Mouse (Mus musculus) lung, adult 10 weeks (tissue): ENCODE measurements around the gene Zfp13. TPM values are rescaled to one million over a fixed set of nuclear protein-coding genes. Genes with fewer than 3 reads are reported as not detected.

ENCODE experiments used
- polyA plus RNA-seq: library from polyadenylated mRNA; stranded (reverse); fragments of 350-450 nt; fragmentation: Illumina TruSeq; extraction: RNeasy Lipid Tissue Mini Kit (QIAGEN cat#74804); gene quantifications from one replicate; pipeline ENCODE4 v1.2.3, GENCODE M21; 2014; ENCODE audit warnings: low read depth, low replicate concordance; ENCODE audit not compliant: insufficient read depth

Zfp13 gene
- polyA plus RNA-seq: 5.4 TPM

DNA sequence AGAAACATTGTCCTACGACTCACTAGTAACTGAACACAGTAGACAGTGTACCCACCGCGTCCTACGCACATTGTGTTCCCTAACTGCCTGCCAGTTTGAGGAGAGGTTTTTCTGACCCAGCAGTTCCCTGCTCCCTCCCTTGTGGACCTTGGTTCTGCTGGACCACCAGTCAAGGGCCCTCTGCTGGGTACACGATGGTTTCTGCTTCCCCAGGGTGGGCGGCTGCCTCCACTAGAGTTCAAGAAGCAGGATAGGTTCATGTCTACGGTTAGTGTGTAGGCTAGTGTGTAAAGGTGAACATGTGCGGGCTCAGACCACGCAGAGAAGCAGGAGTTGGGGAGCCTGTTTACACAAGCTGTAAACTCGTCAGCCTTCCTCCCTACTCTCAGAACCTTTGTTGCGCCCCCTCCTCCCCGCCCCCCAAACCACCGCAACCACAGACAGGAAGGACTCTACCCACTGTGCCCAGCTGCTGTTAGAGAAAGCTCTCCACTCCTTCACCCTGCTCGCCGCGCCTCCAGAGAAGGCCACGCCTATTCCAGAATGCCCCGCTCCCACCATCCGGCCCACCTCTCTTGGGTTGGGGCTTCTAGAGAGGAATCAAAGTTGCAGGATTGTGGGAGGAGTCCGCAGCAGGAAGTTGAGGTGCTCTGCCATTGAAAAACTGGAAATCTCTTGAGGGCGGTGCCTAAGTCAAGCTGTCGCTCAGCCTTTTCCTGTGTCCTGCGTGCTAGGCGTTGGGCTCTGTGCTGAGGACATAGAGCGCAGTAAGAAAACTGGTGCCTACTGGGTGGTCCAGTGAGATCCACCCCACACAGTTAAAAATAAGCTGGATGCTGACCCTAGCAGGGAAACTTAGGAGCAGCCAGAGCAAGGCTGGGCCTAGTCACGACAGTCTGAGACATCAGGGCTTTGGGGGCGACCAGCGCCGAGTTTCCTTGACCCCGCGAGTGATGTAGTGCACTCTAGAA lies at the start of gene Zfp13:
TSS of gene Zfp13 (minus strand) at position 906 of the 971 bp plus-strand sequence.

DNA sequence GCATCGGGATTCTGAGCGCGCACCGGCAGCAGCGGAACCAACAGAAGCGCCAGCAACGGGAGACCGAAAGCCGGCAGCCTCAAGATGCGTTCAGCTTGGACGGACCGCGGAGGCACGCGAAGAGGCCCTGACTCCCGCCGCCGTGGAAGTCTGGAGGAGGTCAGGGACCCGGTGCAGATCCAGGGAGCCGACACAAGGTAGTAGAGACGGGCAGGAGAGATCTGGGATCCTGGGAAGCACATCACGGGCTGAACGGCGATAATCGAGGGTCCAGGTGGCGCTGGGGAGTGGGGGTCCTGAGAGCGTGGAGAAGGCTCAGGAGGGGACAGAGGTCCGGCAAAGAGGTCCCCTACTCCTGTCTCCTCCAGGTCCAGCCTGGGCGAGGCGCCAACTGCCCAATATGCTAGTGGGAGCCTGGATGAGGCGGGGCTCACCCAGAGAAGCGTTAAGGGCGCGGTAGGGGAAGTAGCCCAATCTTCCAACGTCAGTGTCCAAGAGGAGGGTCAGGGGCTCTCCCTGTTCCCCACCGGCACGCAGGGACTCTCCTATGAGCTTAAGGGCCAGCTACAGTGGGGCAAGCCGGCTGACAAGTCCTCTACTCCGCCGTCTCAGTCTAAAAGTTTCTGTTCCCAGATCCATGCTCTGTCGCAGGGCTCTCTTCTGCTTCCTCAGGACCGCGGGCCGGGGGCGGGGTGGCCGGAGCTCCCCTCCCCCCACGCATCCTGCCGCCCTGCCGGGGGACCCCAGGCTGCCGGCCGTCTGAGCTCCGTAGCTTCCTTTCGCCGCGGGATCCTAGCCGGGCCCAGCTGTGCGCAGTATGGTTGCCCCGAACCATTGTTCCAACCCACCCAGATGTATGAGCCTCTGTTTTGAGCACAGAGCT lies 45.6 kb upstream of the Zfp13 start, which contains the start of gene Mmp25:
TSS of gene Mmp25 (minus strand) at position 665 of the 883 bp plus-strand sequence.

GRCm38 (mm10) chr17:23600641-23601622 lies 1.6 kb upstream of the Zfp13 start, which contains the start of gene Zscan10:
Zscan10 (plus strand) TSS chr17:23600856.

DNA sequence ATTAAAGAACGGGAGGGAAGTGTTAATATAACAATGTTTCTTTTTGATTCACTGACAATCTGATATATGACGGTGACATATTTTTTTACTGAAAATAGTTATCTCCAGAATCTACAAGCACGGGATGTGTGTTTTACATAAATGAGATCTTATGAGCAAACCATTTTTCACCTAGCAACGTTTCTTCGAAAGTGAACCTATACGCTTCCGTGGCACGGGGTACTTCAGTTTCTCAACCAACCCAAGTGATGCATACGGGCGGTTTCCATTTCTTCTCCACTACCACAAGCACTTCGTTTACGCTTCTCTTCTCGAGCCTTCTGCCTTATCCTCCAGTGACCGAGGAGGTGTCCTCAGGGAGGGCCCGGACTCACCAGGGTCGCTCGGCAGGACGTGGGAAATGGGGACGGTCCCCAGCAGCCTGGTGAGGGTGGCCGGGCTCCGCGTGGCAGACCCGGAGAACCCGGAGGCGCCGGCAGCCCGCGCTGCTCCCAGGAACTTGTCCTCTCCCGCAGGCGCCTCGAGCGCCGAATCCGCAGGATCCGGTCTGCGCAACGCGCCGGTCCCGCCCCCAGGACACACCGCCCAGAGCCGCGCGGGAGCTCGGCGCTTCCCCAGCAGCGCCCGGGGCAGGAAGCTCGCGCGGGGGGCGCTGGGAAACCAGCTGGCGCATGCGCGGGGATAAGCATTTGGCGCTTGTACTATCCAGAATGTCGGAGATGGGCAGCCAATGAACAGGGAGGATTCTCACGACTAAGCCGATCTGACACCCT lies 35.5 kb downstream of the Zfp13 start, which contains the start of gene Zfp213:
TSS of gene Zfp213 (minus strand) at position 644 of the 773 bp plus-strand sequence.

Other genes with a start within 250 kb of the Zfp13 start
- not detected for gene Vmn2r116, start 214.9 kb downstream of the Zfp13 start, polyA plus RNA-seq
- gene Vmn2r117, start 119.8 kb downstream of the Zfp13 start, polyA plus RNA-seq: not detected
- gene Zfp213, start 35.2 kb downstream of the Zfp13 start, polyA plus RNA-seq: 4.9 TPM
- not detected for gene Zscan10, start 1.4 kb upstream of the Zfp13 start, polyA plus RNA-seq
- 0.27 TPM for gene Mmp25, start 45.8 kb upstream of the Zfp13 start, polyA plus RNA-seq
- gene Bicdl2, start 61.0 kb upstream of the Zfp13 start, polyA plus RNA-seq: 4.0 TPM
- 190 TPM for gene Hcfc1r1, start 74.1 kb upstream of the Zfp13 start, polyA plus RNA-seq
- gene Thoc6, start 74.4 kb upstream of the Zfp13 start, polyA plus RNA-seq: 13.9 TPM
- gene Tnfrsf12a, start 78.0 kb upstream of the Zfp13 start, polyA plus RNA-seq: 52.6 TPM
- gene Cldn6, start 79.8 kb upstream of the Zfp13 start, polyA plus RNA-seq: 0.33 TPM
- not detected for gene Cldn9, start 84.5 kb upstream of the Zfp13 start, polyA plus RNA-seq
- gene 1520401A03Rik, start 123.3 kb upstream of the Zfp13 start, polyA plus RNA-seq: not detected
- 4.5 TPM for gene Pkmyt1, start 126.8 kb upstream of the Zfp13 start, polyA plus RNA-seq
- 16.5 TPM for gene Paqr4, start 141.4 kb upstream of the Zfp13 start, polyA plus RNA-seq
- 0.32 TPM for gene Kremen2, start 146.3 kb upstream of the Zfp13 start, polyA plus RNA-seq
- 21.7 TPM for gene Flywch1, start 172.1 kb upstream of the Zfp13 start, polyA plus RNA-seq
- gene Flywch2, start 186.6 kb upstream of the Zfp13 start, polyA plus RNA-seq: 11.3 TPM
- 98.6 TPM for gene Srrm2, start 191.0 kb upstream of the Zfp13 start, polyA plus RNA-seq
- 496 TPM for gene Elob, start 229.6 kb upstream of the Zfp13 start, polyA plus RNA-seq
- gene Prss33, start 236.6 kb upstream of the Zfp13 start, polyA plus RNA-seq: not detected
- not detected for gene Prss32, start 244.4 kb upstream of the Zfp13 start, polyA plus RNA-seq
- 0.25 TPM for gene Prss41, start 244.7 kb upstream of the Zfp13 start, polyA plus RNA-seq